Mouse (Mus musculus) left cerebral cortex, postnatal 36 days (tissue): ENCODE measurements around the gene Ackr4. TPM values are rescaled to one million over a fixed set of nuclear protein-coding genes. Genes with fewer than 3 reads are reported as not detected.

Experiments used
- DNase-seq, 2 experiments: peaks; one replicate each; pipeline ENCODE4 v3.0.0; 2021 to 2022; ENCODE audit warnings: low spot score in 2 of 2, mixed read lengths in 1 of 2
- intact Hi-C: fragments of 180-260 bp; cut with DNase I; formaldehyde crosslinking; loops from one replicate; pipeline ENCODE4 v1.15.1; 2025
- total RNA-seq, 2 experiments: library from RNA; stranded (reverse); gene quantifications; 2 replicates each; pipeline ENCODE4 v1.2.3; 2021

The Ackr4 gene
- total RNA-seq, 2 experiments from 2014 or later, result 0.12 TPM; not detected in 1

DNA sequence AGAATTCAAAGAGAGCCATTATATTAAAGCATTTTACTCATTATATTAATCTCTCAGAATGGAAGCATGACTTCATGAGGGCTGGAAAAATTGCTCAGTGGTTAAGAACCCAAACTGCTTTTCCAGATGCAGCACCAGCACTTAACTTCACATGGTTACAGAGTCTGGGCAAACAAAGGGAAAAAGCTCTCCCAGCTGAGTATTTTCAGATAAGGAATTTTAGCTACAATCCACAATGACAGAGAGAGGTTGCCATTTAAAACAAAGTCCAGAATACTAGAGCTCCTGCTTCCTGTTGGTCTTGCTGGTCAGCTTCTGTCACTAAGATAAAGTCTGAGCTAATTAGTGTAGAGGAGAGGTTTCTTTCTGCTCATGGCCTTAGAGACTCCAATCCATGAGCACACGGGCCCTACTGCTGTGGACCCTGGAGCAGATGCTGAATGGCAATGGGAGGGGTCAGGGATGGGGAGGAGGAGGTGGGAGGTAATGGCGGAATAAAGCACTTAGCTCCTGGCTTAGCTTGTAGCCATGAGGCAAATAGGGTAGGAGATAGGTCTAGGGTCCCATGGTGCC, 18.1 kb downstream of the Ackr4 start:
- intact Hi-C loops, result no loop called here

DNA sequence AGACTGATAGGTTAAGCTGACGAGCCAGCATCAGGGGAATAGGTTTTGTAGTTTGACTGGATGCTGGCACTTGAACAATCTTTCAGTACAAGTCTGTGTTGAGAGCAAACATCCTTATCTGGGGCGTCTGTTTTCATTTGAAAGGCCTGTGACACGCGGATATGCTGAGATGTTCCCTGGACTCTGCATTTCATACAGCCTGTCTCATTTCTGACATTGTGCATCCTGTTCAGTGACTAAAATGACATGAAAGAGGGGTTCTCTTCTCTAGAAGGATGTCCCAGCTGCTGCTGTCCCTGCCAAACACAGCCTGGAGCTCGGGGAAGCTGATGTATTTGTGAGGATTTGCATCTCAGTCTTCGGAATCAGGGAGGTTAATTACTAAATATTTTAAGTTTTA, 19.3 kb downstream of the Ackr4 start:
- no peak for DNase-seq
- intact Hi-C loops, result no loop called here

More for the DNA sequence above, 18.1 kb downstream of the Ackr4 start:
- no peak for DNase-seq

DNA sequence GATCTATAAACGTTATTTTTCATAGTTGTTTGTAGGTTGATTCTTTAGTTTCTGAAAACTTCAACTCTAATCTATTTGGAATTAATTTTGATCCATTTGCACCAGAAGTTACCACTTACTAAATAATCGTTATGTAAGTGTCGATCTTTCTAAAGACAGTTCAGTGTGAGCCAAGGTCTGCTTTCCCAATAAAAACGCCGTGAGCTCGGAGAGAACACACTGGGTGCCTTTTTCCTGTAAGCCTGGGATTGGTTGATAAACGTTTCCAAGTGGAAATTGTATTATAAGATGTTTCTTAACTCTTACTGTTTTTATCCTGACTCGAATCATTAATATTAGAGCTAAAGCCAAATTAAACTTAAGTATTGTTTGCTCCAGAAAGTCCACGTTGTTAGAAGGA, 19.8 kb downstream of the Ackr4 start:
- no peak for DNase-seq
- intact Hi-C loops, result no loop called here

DNA sequence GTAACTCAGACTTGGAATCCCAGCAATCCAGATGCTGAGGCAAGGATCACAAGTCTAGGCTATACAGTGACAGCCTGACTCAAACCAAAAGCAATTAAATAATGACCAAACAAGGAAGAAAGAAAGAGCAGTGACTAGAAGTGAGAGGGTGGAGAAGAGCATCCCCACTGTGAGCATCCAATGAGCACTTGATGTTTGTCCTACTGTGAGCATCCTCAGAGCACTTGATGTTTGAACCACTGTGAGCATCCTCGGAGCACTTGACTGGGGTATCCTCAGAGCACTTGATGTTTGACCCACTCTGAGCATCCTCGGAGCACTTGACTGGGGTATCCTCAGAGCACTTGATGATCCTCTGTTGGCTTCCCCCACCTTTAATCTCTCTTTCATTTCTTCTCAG, 21.7 kb downstream of the Ackr4 start:
- intact Hi-C loops, result no loop called here
- DNase-seq, result no peak

DNA sequence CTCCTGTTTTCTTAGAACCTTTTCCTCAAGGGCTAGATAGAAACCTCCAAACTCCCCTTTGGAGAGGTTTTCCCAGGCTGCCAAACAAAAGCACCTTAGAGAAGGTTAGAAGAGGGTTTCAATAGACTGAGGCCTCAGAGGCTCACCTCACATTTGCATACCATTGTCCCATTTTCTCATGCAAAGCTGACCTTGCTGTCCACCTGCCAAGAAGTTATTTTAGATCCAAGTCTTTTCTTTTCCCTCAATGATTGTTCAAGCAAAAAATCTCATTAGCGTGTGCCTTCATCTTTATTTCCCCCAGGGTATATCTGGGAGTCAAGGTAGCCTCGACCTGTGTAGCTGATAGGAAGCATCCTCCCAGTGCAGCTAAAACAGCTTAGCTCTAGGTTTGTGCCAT, 23.8 kb downstream of the Ackr4 start:
- no peak for DNase-seq
- intact Hi-C loops, result no loop called here

DNA sequence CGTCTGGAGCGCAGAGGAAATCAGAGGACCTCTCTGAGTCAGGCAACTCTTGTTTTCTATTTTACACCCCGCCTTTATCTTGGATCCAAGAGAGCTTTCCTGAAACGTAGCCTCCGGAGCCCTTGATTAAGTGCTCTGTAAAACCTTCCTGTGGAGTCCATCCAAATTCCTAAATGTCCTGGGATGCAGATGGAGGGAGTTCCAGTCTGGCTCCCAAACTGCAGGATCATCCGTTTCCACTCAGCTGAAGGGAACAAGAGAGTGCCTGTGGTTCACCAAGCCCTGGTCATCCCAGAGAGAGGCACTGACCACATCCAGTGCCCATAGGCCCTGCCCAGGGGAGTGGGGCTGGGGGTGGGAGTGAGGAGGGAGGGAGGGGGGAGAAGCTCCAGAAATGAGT, 24.4 kb downstream of the Ackr4 start:
- intact Hi-C loops, result no loop called here
- no peak for DNase-seq

DNA sequence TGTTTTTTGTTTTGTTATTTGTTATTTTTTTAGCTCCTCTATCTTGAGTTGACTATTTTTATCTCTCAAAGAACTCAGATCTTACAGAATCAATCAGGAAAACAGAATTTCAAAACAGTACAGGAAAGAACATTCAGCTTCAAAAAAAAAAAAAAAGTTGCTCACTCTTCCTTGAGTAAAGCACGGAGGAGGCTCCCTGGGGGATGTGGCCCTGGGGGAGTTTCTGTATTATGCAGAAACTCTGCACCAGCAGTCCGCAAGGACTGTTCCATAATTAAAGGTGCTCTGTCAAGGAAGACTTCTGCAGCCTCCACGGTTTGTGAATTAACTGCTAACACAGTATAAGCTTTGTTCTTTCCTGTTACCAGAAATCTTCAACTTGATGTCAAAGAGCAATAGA, 25.3 kb downstream of the Ackr4 start:
- no peak for DNase-seq
- intact Hi-C loops, result no loop called here

DNA sequence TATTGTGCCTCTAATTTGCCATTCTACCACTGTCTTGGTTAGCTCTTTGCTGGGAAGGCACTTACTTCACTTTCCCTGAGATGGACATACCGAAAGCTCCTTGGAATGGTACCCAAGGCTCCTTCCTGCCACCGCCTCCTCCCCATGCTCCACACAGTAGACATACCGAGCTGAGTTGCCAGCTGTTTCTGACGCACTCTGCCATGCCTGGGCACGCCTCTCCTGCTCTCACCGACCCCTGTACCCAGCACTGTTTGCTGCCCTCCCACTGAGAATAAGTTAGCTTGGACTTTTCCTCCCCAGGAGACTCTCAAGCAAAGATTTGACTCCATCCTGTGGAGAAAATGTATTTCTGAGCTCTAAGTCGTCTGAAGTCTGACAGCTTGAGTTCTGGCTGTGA, 25.9 kb downstream of the Ackr4 start:
- no peak for DNase-seq
- intact Hi-C loops, result no loop called here

DNA sequence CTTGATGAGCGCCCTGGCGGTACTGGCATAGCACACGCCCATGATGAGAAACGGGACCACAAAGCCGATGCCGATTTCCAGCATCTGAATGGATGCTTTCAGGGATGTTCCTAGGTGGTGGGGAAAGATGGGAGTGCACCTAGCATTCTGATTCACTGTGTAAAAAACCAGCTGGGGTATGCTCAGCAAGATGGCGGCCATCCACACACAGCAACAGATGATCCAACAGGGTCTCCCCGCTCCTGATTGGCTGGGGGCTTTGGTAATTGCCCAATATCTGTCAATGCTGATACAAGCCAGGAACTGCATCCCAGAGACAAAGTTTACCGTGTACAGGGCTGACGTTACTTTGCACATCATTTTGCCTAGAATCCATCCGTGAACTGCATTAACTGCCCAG, 27.7 kb downstream of the Ackr4 start:
- no peak for DNase-seq
- intact Hi-C loops, result no loop called here

DNA sequence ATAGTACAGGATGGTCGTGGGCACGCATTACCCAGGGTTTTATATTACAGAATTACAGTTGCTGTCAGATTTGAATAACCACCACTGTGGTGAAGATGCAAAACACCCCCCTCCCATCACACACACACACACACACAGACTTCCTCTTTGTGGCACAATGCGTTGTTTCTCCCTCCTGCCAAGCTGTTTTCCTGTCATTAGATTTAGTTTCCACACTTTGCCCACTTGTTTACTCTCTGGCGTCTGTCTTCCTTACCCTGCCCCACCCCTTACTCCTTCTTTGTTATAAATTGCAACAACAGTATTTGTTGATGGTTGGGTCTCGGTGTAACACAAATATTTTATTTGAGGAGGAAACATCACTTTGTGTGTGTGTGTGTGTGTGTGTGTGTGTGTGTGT, 28.5 kb downstream of the Ackr4 start:
- DNase-seq, result no peak
- intact Hi-C loops, result no loop called here

DNA sequence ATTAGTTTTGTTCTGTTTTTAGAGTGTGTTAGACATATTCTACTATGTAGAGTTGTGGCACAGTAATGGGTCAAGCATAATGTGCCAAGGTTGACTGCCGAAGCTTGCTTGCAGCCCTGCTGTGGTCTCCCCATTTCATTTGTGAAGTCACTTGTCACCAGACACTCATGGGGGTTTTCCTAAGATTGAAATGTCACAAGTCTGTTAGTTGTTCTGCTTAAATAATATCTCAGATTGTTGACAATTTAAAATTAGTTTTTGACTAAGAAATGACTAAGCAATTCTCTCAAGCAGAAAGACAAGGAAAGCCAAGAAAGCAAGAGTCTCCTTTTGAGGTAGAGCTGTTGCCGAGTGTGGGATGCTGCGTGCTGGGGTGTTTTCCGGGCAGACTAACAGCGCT, 33.8 kb downstream of the Ackr4 start:
- DNase-seq, result no peak
- intact Hi-C loops, result no loop called here

DNA sequence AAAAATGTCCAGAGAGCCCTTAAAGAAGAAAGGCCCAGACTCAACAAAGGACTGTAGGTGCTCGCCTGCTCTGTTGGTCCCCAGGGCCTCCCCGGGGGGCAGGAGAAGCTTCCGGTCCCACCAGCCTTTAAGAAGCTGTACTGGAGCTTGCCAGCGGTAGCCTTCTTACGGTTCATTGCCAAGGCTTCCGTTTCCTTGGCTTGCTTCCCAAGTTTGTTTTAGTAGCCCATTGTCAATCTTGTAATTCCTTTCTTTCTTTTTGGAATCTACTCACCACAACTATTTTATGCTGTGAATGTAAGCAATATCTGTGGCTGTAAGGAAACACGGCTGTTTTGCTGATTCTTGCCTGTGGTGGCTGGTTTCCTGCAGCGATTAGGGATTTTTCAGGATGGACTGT, 38.2 kb downstream of the Ackr4 start:
- no peak for DNase-seq
- intact Hi-C loops, result loop anchor here (10.0 kb wide), 1 partner anchor 66 kb away; no protein-coding TSS in a partner anchor

DNA sequence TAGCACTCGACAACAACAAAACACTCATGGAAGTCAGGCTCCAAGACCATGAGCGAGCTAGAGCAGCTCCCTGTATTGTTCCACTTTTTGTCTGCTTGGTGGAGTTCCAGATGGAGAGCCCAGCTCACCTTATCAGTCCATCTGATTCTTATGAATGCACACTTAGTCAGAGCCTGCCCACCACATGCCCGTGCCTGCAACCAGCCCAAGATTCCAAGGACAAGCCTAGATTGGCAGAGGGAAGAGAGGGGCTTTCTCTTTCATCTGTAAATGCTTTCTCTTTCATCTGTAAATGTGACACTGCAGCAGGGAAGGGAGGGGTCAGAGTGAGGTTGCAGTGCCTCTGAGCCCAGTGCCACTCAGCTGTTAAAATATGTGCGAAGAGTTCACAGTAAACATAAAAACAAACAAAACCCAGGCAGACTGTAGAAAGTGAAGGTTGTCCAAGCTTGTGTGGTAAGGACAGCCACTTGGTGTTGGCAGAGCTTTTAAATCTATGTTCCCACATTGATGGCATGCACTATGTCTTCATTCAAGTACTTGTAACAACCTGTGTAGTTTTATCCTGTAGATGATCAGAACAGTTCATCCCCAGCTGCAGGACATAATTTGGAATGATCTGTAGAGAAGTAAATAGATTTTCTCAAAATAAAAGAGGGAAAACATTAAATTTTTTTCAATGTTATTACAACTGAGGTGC, 40.9 kb downstream of the Ackr4 start:
- intact Hi-C loops, result loop anchor here (10.0 kb wide), 1 partner anchor 69 kb away; no protein-coding TSS in a partner anchor
- DNase-seq, result no peak

DNA sequence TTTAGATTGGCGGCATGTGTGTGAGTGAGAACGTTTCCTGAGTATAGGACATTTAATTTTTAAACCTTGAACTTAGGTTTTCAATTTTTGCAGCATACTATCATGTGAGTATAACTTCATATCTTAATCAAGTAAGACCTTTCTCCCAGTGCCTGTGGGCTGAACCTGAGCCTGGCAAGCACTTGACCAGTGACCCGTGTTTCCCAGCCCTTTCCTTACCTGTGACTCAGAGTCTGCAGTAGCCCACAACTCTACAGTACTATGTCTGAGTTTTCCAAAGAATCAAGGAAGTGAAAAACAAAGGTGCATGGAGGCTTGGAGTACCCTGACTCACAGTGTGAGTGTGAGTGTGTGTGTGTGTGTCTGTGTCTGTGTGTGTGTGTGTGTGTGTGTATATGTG, 46.7 kb downstream of the Ackr4 start:
- no peak for DNase-seq
- intact Hi-C loops, result loop anchor here (10.0 kb wide), 1 partner anchor 75 kb away; no protein-coding TSS in a partner anchor

DNA sequence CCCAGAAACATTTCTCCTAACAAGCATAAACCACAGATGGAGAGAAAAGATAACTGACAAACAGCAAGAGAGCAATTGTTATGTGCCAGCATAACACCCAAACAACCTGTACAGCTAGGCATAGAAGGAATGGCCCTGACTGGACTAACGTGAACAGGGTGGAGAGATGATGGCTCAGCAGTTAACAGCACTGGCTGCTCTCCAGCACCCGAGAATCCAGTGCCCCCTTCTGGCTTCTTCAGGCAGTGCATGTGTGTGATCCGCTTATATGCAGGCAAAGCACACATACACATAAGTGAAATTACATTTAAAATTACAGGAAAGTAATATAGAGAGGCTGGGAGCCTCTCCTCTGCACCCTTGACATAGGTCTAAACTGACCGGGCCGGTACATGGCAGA, 47.4 kb downstream of the Ackr4 start:
- intact Hi-C loops, result loop anchor here (10.0 kb wide), 1 partner anchor 105 kb away; no protein-coding TSS in a partner anchor
- DNase-seq, result no peak

DNA sequence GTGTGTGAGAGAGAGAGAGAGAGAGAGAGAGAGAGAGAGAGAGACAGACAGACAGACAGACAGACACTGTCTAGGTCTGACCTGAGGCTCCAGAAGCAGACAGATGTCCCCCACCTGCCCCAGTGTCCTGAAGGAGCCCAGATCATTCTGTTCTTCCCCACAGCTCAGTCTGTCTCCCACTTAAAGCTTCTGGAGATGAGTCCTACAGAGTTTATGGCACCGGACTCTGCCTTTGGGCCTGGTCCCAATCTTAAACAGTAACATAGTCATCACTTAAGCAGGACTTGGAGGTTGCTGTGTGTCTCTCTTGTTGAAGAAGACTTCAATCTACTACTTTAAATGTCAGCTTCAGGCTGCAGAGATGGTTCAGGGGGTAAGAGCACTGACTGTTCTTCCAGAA, 48.0 kb downstream of the Ackr4 start:
- no peak for DNase-seq
- intact Hi-C loops, result loop anchor here (10.0 kb wide), 1 partner anchor 106 kb away; no protein-coding TSS in a partner anchor

DNA sequence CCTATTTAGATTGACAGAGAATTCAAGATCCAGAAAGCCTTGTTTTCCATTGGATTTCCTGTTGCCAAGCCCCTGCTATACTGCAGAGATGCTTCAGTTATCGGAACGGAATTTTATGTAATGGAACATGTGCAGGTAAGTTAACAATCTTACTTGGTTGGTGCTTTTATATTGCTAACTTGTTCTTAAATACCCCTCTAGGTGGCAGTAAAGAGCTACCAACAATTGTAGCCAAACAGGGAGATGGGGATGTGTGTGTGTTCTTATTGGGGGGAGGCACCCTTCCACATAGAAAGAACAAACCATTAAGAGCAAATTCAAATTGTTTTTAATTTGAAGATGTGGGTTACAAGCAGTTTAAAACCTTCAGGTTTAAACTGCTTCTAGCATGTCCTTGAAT, 50.9 kb downstream of the Ackr4 start:
- intact Hi-C loops, result loop anchor here (10.0 kb wide), 1 partner anchor 109 kb away; no protein-coding TSS in a partner anchor
- no peak for DNase-seq

DNA sequence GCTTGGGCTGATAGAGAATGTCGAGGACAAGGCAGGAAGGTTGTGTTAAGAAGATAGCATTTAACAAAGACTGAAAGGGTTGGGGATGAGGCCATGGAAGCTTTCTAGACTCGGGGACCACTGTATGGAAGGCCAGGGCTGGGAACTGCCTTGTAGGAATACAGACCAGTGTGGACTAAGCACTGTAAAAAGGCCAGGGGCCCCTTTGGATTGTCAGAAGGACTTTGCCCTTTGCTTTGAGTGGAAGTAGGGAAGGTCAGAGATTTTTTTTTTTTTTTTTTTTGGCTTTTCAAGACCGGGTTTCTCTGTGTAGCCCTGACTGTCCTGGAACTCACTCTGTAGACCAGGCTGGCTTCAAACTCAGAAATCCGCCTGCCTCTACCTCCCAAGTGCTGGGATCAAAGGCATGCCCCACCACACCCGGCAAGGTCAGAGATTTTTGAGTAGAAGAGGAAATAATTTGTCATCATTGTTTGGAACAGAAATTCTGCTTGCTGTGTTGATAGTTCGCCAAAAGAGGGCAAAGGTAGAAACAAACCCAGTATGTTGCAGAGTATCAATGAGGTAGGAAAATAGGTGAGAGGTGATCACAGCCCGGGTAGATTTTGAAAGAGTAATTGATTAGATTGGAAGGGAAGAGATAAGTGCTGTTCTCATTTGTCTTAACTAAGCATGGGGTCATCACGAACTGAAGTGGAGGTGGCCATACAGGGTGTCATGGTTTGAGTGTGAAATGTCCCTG, 55.7 kb downstream of the Ackr4 start:
- no peak for DNase-seq
- intact Hi-C loops, result loop anchor here (10.0 kb wide), 1 partner anchor 114 kb away; no protein-coding TSS in a partner anchor

DNA sequence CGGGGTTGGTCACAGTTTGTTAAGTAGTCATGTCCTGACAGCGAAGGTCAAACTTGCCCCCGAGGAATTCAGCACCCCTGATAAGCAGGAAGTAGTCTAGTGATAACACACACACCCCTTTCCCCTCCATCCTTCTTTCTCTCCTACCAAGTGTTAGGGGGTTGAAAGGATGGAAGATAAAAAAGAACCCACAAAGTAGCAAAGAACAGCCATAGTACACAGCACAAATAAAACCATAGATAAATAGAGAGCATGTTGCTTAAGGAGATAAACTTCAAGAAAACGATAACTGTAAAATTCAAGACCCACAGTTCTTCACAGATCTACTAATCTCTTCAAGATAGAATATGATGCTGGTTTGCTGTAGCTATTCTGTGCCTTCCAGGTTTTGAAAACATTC, 56.5 kb downstream of the Ackr4 start:
- intact Hi-C loops, result loop anchor here (10.0 kb wide), 1 partner anchor 115 kb away; no protein-coding TSS in a partner anchor
- DNase-seq, result no peak

DNA sequence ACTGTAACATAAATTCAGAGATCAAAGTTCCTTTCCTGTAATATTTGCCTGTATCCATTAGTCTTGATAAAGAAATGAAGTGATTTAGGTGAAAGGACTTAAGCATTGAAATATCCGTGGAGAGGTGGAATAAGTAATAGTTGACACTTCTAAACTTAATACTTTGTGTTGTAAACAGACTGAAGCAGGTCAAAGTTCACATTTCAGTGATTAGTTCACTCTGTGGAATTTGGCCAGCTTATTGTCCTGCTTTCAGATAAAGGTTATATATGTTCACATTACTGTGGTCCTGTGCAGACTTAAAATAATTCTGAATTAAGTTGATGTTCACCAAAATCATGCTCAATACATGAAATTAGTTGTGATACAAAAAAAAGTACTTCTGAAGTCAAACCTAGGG, 62.2 kb downstream of the Ackr4 start:
- intact Hi-C loops, result no loop called here
- DNase-seq, result no peak
